Mouse (Mus musculus) neural tube, embryonic 11.5 days (tissue): ENCODE data around the gene Onecut1. TPM values are rescaled to one million over a fixed set of nuclear protein-coding genes. Genes with fewer than 3 reads are reported as not detected.

Source experiments
- ATAC-seq: fragments of 200-750 bp; cut with Nextera tagmentation; 2 replicates; pipeline ENCODE4 v1.8.0; 2017; ENCODE audit warnings: moderate number of reproducible peaks, mild to moderate bottlenecking, moderate TSS enrichment, moderate library complexity; ENCODE audit not compliant: insufficient read depth, low FRiP score, low TSS enrichment
- DNase-seq: peaks from one replicate; pipeline ENCODE4 v3.0.0-alpha.2; 2015; ENCODE audit warnings: low spot score
- H3K27ac ChIP-seq: fragments of 300-500 bp; sonication (generic); 2 replicates; pipeline ENCODE4 v1.5.1; 2014; ENCODE audit warnings: low read depth, mild to moderate bottlenecking, low read length
- H3K27me3 ChIP-seq: fragments of 300-500 bp; sonication (generic); 2 replicates; pipeline ENCODE4 v1.6.1; 2014; ENCODE audit warnings: mild to moderate bottlenecking, low read length, mixed read lengths; ENCODE audit not compliant: control insufficient read depth, insufficient read depth
- H3K36me3 ChIP-seq: fragments of 300-500 bp; sonication (generic); 2 replicates; pipeline ENCODE4 v1.6.1; 2014; ENCODE audit warnings: mild to moderate bottlenecking, low read length, moderate library complexity, mixed read lengths; ENCODE audit not compliant: control insufficient read depth, insufficient read depth
- H3K4me1 ChIP-seq: fragments of 300-500 bp; sonication (generic); 2 replicates; pipeline ENCODE4 v1.6.1; 2014; ENCODE audit warnings: low read length, mixed read lengths; ENCODE audit not compliant: control insufficient read depth, insufficient read depth
- H3K4me2 ChIP-seq: fragments of 300-500 bp; sonication (generic); 2 replicates; pipeline ENCODE4 v1.6.1; 2014; ENCODE audit warnings: low read depth, mild to moderate bottlenecking, moderate library complexity
- H3K4me3 ChIP-seq: fragments of 300-500 bp; sonication (generic); 2 replicates; pipeline ENCODE4 v1.5.1; 2014; ENCODE audit warnings: low read depth, low read length
- H3K9ac ChIP-seq: fragments of 300-500 bp; sonication (generic); 2 replicates; pipeline ENCODE4 v1.6.1; 2014; ENCODE audit warnings: mild to moderate bottlenecking, low read length
- H3K9me3 ChIP-seq: fragments of 300-500 bp; sonication (generic); 2 replicates; pipeline ENCODE4 v1.6.1; 2016; ENCODE audit warnings: low read length; ENCODE audit not compliant: control insufficient read depth
- WGBS: fragments of 180-500 bp; shearing (Covaris S2); extraction: QIAGEN DNeasy Blood & Tissue Kit; methylation state at CpG from one replicate; pipeline ENCODE4 v1.1.7; 2014; 5-methylcytosine and 5-hydroxymethylcytosine counted together
- polyA plus RNA-seq: library from polyadenylated mRNA; unstranded; fragments of >200 nt; fragmentation: Nextera tagmentation; extraction: Ambion mirVana; gene quantifications from 2 replicates; pipeline ENCODE4 v1.2.1, GENCODE M21; 2014

Gene Onecut1
- polyA plus RNA-seq, 1 experiment from 2014 or later, result 8.6 TPM

DNA sequence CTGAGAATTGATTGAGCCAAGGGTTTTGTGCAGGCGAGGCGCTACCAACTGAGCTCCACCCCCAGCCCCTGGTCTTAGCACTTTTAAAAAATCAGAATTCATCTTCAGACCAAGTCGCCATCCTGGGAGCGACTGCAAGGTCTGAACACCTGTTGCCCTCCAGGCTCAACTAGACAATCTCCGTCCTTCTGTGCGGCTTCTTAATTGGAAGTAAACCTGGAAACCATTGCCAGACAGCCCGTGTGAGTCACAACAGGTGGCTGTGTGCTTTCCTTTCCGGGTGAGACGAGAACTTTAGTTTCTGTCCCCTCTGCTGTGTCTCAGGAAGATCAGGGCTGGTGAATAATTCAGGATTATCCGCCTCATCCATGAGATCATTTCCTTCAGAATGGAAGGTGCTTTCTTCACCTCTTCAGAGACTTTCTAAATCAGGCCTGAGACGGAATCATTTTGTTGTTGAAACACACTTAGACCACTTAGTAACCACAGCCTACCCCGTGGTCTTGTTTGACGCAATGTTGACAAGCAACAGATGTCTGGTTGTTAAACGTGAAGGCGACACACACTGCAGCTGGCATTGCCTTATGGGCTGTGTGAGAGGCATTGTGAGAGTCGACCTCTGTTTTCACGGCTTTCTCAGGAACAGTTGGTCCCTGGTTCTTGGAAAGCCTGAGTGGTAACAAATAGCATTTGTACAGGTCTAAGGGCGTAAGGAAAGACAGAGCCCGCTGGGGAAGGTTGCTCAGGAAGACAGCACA lies 51.1 kb downstream of the Onecut1 start:
- no peaks in the 10 kb centered on the region for H3K36me3 ChIP-seq
- H3K4me3 ChIP-seq, result no peak overlapping the region
- DNase-seq (no peak), ATAC-seq (no peak)
- H3K9me3 ChIP-seq, result no peaks in the 10 kb centered on the region
- no peaks in the 10 kb centered on the region for H3K4me1 ChIP-seq
- H3K27me3 ChIP-seq, result no peaks in the 10 kb centered on the region
- H3K4me2 ChIP-seq, result no peak overlapping the region
- H3K9ac ChIP-seq, result no peak overlapping the region
- no peak overlapping the region for H3K27ac ChIP-seq
- 74% methylated on average over 19 of the region's 19 CpGs for WGBS

DNA sequence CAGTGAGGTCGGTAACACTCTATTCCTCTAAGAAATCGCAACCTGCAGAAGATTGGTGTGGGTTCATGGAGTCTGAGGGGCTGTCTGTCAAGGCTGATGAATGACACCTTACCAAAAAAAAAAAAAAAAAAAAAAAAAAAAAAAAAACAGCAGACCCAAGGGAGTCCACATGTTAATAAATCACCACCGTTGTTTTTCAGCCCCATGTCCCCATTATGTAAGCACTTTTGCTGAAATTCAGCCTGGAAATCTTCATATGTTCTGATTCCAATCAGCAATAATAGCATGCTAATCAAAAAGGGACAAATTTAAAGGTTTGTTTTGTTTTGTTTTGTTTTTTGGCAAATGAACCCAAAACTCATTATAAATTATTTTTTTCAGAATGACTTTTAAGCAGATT lies 53.9 kb downstream of the Onecut1 start:
- 92% methylated on average over 3 of the region's 3 CpGs for WGBS
- H3K27me3 ChIP-seq, result no peaks in the 10 kb centered on the region
- DNase-seq (no peak), ATAC-seq (no peak)
- H3K4me2 ChIP-seq, result no peak overlapping the region
- no peaks in the 10 kb centered on the region for H3K4me1 ChIP-seq
- no peaks in the 10 kb centered on the region for H3K36me3 ChIP-seq
- H3K9me3 ChIP-seq, result no peaks in the 10 kb centered on the region
- H3K9ac ChIP-seq, result no peak overlapping the region
- no peak overlapping the region for H3K27ac ChIP-seq
- H3K4me3 ChIP-seq, result no peak overlapping the region

DNA sequence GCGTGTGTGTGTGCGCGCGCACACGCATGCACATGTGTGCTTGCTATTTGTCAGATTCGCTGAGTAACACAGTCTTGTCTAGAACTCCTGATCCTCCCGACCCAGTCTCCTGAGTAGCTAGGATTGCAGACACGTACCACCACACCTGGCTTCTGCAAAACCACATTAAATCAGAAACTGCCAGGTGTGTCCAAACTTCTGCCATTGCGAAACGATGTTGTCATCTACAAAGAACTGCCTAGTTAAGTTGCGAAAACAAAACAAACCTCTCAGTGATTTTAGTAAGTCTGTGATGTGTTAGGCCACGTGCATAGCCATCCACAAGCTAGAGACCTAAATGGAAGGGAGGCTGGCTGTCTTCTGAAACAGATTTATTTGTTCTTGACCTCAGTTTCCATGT lies 58.7 kb downstream of the Onecut1 start:
- no peaks in the 10 kb centered on the region for H3K27me3 ChIP-seq
- no peak overlapping the region for H3K27ac ChIP-seq
- ATAC-seq (no peak), DNase-seq (no peak)
- no peaks in the 10 kb centered on the region; the same call in 1 of the 2 replicates for H3K4me1 ChIP-seq
- no peak overlapping the region for H3K4me3 ChIP-seq
- no peak overlapping the region for H3K9ac ChIP-seq
- H3K9me3 ChIP-seq, result no peaks in the 10 kb centered on the region
- no peak overlapping the region for H3K4me2 ChIP-seq
- H3K36me3 ChIP-seq, result no peaks in the 10 kb centered on the region
- 92% methylated on average over 12 of the region's 12 CpGs for WGBS

DNA sequence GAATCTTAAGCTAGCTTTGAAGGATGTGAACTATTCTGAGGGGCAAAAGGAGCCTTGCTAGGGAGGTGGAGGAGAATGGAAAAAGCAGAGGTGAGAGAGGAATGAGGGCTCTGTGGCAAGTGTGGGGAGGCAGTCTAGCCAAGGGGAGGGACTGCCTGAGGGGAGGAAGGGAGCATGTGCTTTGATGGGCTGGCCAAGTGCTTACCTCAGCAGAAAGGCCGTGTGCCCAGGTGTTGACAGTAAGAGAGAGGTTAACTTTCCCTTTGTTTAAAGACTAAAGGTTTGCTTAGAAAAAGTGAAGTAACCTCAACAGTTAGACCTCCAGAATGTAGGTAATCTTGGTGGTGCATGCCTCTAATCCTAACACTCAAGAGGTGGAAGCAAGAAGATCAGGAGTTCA lies 59.7 kb downstream of the Onecut1 start:
- Histone ChIP-seq H3K4me2 (no peak overlapping the region), H3K27ac (no peak overlapping the region), H3K4me3 (no peak overlapping the region), H3K9me3 (no peaks in the 10 kb centered on the region), H3K36me3 (no peaks in the 10 kb centered on the region), H3K9ac (no peak overlapping the region), H3K27me3 (no peaks in the 10 kb centered on the region), H3K4me1 (no peaks in the 10 kb centered on the region; the same call in 1 of the 2 replicates)
- ATAC-seq, result no peak
- WGBS, result 60% methylated on average over 1 of the region's 1 CpGs
- DNase-seq, result no peak

DNA sequence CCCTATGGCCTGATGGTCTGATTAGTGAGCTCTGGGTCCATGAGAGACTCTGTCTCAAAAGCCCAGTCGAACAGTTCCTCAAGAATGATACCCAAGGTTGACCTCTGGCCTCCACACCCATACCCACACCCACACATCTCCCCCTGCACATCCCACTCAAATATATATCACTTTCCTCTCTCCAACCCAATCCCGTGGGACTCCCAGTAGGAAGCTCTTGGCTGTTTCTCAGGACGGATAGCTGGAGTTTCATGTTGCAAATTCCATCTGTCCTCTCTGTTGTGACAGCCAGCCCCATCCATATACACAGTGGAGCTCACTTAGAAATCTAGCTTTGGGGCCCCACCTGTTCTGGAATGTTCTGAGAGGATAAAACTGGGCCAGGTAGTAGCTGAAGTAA lies 61.2 kb downstream of the Onecut1 start:
- DNase-seq (no peak), ATAC-seq (no peak)
- no peaks in the 10 kb centered on the region; the same call in 1 of the 2 replicates for H3K4me1 ChIP-seq
- H3K4me2 ChIP-seq, result no peak overlapping the region
- H3K9me3 ChIP-seq, result no peaks in the 10 kb centered on the region
- no peaks in the 10 kb centered on the region for H3K27me3 ChIP-seq
- H3K27ac ChIP-seq, result no peak overlapping the region
- H3K4me3 ChIP-seq, result no peak overlapping the region
- H3K36me3 ChIP-seq, result no peaks in the 10 kb centered on the region
- WGBS, result 72% methylated on average over 3 of the region's 3 CpGs
- H3K9ac ChIP-seq, result no peak overlapping the region

DNA sequence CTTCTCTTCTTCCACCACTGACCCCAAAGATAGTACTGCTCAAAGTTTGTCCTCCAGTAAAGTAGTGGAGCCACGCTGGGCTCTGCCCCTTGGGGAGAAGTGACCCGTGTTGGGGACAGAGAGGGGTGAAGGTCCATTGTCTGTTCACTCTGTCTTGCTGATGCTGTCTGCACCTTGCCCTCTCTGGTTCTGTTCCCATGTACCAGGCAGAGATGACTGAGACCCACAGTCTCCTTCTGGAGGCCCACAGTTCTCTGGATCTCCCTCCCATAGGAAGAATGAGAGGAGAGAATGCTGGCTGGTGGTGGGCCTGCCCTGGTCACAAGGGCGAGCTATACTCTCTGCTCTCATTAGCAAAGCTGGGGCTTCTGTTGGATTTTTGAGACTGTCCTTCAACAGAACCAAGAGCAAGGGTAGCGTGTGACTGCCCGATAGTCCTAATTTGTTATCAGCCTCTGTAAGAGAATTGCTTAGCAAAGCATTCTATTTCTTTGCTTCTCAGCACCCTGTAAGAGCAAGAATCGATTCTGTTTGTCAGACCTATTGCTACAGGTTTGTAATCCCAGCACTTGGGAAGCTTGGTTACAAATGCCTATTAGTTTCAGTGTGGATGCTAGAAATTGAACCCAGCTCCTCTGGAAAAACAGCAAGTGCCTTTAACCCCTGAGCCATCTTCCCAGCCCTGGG lies 61.7 kb downstream of the Onecut1 start:
- H3K4me2 ChIP-seq, result no peak overlapping the region
- ATAC-seq (no peak), DNase-seq (no peak)
- H3K9ac ChIP-seq, result no peak overlapping the region
- H3K4me1 ChIP-seq, result no peaks in the 10 kb centered on the region; the same call in 1 of the 2 replicates
- WGBS, result 86% methylated on average over 6 of the region's 6 CpGs
- no peaks in the 10 kb centered on the region for H3K36me3 ChIP-seq
- no peak overlapping the region for H3K4me3 ChIP-seq
- H3K9me3 ChIP-seq, result no peaks in the 10 kb centered on the region
- no peaks in the 10 kb centered on the region for H3K27me3 ChIP-seq
- no peak overlapping the region for H3K27ac ChIP-seq

DNA sequence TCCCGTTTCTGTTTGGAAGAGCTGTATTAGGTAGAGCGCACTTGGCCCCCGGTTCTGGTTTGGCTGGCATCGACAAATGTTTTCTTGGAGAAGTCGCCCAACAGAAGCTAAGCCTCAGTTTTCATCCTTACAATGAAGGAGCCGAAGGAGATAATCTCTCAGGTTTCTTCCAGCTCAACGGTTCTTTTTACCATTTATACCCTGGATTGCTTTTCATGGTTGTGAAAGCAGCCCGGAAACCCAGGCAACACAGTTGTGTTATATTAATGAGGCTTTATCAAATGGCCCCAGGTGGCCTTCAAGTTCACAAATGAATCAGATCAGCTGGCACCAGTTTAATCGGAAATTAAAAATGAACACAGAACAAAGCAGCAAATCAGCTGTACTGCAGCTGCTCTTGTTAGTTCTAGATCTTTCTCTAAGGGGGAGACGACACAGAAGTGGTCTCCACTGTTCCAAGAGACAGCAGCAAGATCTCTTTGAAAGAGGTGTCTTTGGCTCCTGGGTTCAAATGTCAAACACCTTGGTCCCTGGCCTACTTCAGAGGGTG lies 63.6 kb downstream of the Onecut1 start:
- H3K4me3 ChIP-seq, result no peak overlapping the region
- H3K9me3 ChIP-seq, result no peaks in the 10 kb centered on the region
- no peak overlapping the region for H3K4me2 ChIP-seq
- peak; percentile 49 for DNase-seq
- H3K4me1 ChIP-seq, result no peaks in the 10 kb centered on the region; the same call in 1 of the 2 replicates
- H3K27ac ChIP-seq, result no peak overlapping the region
- no peaks in the 10 kb centered on the region for H3K27me3 ChIP-seq
- no peaks in the 10 kb centered on the region for H3K36me3 ChIP-seq
- WGBS, result 51% methylated on average over 10 of the region's 10 CpGs
- H3K9ac ChIP-seq, result no peak overlapping the region
- peak; percentile 41; the same call in 1 of the 2 replicates for ATAC-seq

DNA sequence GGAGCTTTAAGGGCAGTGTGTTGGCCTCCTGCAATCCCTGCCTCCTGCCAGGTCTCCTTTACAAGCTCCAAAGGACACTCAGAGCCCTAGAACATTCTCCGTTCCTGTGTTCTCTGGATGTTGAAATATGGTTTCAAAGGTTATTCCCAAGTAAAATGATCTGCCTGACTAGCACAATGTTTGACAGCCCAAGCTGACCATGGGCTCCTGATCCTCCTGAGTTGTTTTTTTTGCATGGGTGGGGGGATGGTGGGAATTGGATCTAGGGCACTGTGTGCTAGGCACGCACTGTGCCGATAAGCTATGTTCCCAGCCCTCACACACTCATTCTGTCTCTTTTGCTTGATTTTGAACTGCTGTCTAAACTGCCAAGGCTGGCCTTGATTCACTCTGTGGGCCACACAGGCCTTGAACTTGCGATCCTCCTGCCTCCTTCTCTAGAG lies 68.3 kb downstream of the Onecut1 start:
- no peak overlapping the region for H3K9ac ChIP-seq
- H3K27me3 ChIP-seq, result no peaks in the 10 kb centered on the region
- no peak overlapping the region for H3K4me3 ChIP-seq
- no peaks in the 10 kb centered on the region for H3K4me1 ChIP-seq
- ATAC-seq (no peak), DNase-seq (no peak)
- H3K27ac ChIP-seq, result no peak overlapping the region
- H3K4me2 ChIP-seq, result no peak overlapping the region
- H3K36me3 ChIP-seq, result no peaks in the 10 kb centered on the region
- 88% methylated on average over 4 of the region's 4 CpGs for WGBS
- no peaks in the 10 kb centered on the region for H3K9me3 ChIP-seq
